Mouse (Mus musculus) forebrain, embryonic 14.5 days (tissue): ENCODE data around the gene Rnf41. TPM values are rescaled to one million over a fixed set of nuclear protein-coding genes. Genes with fewer than 3 reads are reported as not detected.
A peak's percentile ranks its signal among the peaks of the same experiment; 100 is the strongest.

Experiments used
- ATAC-seq: fragments of 200-750 bp; cut with Nextera tagmentation; 2 replicates; pipeline ENCODE4 v1.8.0; 2017; ENCODE audit warnings: mild to moderate bottlenecking, moderate library complexity
- DNase-seq: peaks from one replicate; pipeline ENCODE4 v3.0.0-alpha.2; 2015; ENCODE audit warnings: low spot score
- H3K27ac ChIP-seq: fragments of 300-500 bp; sonication (generic); 2 replicates; pipeline ENCODE4 v1.5.1; 2014; ENCODE audit warnings: low read depth, mild to moderate bottlenecking, control low read depth, low read length, moderate library complexity
- H3K27me3 ChIP-seq: fragments of 300-500 bp; sonication (generic); replicated peaks from 2 replicates; pipeline ENCODE4 v1.6.1; 2014; ENCODE audit warnings: low read length, control low read depth, mixed read lengths; ENCODE audit not compliant: control insufficient read depth, insufficient read depth
- H3K36me3 ChIP-seq: fragments of 300-500 bp; sonication (generic); 2 replicates; pipeline ENCODE4 v1.6.1; 2014; ENCODE audit warnings: low read length, control low read depth; ENCODE audit not compliant: control insufficient read depth, insufficient read depth
- H3K4me1 ChIP-seq: fragments of 300-500 bp; sonication (generic); 2 replicates; pipeline ENCODE4 v1.6.1; 2014; ENCODE audit warnings: antibody characterized with exemption, low read length, control low read depth; ENCODE audit not compliant: control insufficient read depth, insufficient read depth
- H3K4me2 ChIP-seq: fragments of 300-500 bp; sonication (generic); 2 replicates; pipeline ENCODE4 v1.6.1; 2014; ENCODE audit warnings: mild to moderate bottlenecking, control low read depth, low read length
- H3K4me3 ChIP-seq: fragments of 300-500 bp; sonication (generic); 2 replicates; pipeline ENCODE4 v1.5.1; 2014; ENCODE audit warnings: low read depth, low read length, control low read depth
- H3K9ac ChIP-seq: fragments of 300-500 bp; sonication (generic); 2 replicates; pipeline ENCODE4 v1.6.1; 2014; ENCODE audit warnings: mild to moderate bottlenecking, low read length, control low read depth, moderate library complexity
- H3K9me3 ChIP-seq: fragments of 300-500 bp; sonication (generic); replicated peaks from 2 replicates; pipeline ENCODE4 v1.6.1; 2016; ENCODE audit warnings: low read length, control low read depth, mixed read lengths; ENCODE audit not compliant: control insufficient read depth
- WGBS: fragments of 180-500 bp; shearing (Covaris S2); extraction: QIAGEN DNeasy Blood & Tissue Kit; methylation state at CpG from one replicate; pipeline ENCODE4 v1.1.7; 2014; 5-methylcytosine and 5-hydroxymethylcytosine counted together
- polyA plus RNA-seq: library from polyadenylated mRNA; unstranded; fragments of >200 nt; fragmentation: Nextera tagmentation; extraction: Ambion mirVana; gene quantifications from 2 replicates; pipeline ENCODE4 v1.2.1, GENCODE M21; 2014

The Rnf41 gene
- polyA plus RNA-seq: 94.2 and 107 TPM in 2 replicates

DNA sequence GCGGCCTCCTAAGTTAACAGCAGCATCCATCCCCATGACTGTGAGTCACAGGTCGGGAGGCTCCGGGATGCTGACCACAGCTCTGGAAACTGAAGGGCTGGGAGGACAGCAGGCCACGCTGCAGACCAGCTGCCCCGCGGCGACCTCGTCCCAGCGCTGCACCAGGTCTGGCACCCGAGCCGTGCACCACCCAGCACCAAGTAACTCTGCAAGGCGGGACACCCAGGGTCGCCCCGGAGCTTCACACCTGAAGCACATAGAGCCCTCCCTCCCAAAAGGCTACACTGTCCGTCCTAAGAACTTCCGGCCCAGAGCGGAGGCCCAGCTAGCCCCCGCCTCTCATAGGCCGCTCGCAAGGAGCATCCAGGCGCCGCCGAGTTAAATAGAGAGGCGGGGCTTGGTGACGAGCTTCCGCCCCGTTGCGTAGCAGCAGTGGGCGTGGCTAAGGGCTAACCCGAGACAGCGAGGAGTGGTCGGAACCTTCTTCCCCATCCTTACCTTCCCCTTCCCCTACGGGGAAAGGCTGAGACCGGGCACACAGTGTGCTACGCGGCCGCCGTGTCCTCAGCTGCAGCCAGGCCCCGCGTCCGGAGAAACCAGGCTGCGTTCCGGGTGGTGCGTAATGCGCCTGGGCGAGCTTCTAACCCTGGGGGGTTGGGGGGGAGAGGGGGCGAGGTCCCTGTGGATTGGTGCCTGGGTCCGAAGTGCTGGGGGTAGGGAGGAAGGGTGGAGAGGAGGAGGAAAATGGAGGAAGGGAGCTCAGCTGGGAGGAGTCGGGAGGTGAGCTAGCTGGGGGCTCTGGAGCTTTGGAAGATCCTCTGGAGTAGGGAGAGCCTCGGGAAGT is at the start of gene Rnf41, which contains the start of gene Nabp2:
TSS of gene Rnf41 (plus strand) at position 447 of the 844 bp plus-strand sequence.
TSS of gene Nabp2 (minus strand) at position 282 of the 844 bp plus-strand sequence.
- peaks cover 43% of the 10 kb centered on the region for H3K36me3 ChIP-seq
- H3K27me3 ChIP-seq: no peaks in the 10 kb centered on the region
- peak; percentile 88 for ATAC-seq
- peak within 1 kb of the TSS; percentile 84 for H3K9ac ChIP-seq
- no peaks in the 10 kb centered on the region for H3K9me3 ChIP-seq
- H3K27ac ChIP-seq: peak within 1 kb of the TSS; percentile 93
- peak within 1 kb of the TSS; percentile 79 for H3K4me3 ChIP-seq
- H3K4me1 ChIP-seq: peaks cover 27% of the 10 kb centered on the region
- DNase-seq: peak; percentile 99
- WGBS: under 1% methylated on average over 50 of the region's 50 CpGs
- peak within 1 kb of the TSS; percentile 85 for H3K4me2 ChIP-seq

DNA sequence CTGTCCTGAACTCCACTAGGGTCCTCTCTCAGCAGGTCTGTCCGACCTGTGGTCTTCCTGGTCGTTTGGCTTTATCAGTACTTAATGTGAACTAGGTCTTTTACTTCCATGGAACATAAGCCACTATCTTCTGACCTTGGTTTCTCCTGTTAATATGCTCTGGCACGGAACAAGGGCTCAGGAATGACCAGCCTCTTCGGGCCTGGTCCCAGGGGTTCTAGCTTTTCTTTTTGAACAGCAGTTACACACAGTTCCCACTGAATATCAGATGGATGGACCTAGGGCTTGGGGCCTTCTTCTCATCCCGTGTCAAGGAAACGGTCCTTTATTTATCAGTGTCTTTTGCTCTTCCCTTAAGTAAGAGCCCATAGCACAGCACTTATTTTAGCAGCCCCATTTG is 49.6 kb upstream of the Rnf41 start:
- H3K4me2 ChIP-seq: no peak overlapping the region
- peaks cover 80% of the 10 kb centered on the region for H3K36me3 ChIP-seq
- no peak overlapping the region for H3K27ac ChIP-seq
- no peaks in the 10 kb centered on the region for H3K4me1 ChIP-seq
- DNase-seq: no peak
- no peak for ATAC-seq
- no peak overlapping the region for H3K9ac ChIP-seq
- 94% methylated on average over 6 of the region's 6 CpGs for WGBS
- H3K9me3 ChIP-seq: no peaks in the 10 kb centered on the region
- H3K4me3 ChIP-seq: no peak overlapping the region
- H3K27me3 ChIP-seq: no peaks in the 10 kb centered on the region

DNA sequence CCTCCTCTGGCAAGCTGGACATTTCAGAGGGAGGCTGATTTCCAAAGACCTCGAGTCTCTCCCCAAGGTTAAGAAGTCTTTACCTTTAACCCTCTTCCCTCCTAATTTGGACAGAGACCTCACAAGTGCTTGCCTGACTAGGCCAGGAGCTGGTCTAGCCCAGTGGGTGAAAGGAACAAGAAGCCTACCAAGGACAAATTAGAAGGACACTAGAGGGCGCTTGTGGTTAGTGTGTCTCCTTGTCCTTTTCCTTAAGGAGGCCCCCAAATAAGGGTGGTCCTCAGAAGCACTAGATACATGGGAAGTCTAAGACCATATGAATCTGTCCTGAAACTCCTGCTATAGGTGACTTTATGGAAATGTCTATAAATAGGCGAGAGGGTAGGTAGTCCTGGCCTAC is 48.9 kb upstream of the Rnf41 start:
- ATAC-seq (peak; percentile 61), DNase-seq (peak; percentile 80)
- H3K9ac ChIP-seq: no peak overlapping the region
- peaks cover 2% of the 10 kb centered on the region; the same call in 1 of the 2 replicates for H3K4me1 ChIP-seq
- no peaks in the 10 kb centered on the region for H3K9me3 ChIP-seq
- no peak overlapping the region for H3K4me2 ChIP-seq
- no peak overlapping the region for H3K27ac ChIP-seq
- no peaks in the 10 kb centered on the region for H3K27me3 ChIP-seq
- 48% methylated on average over 3 of the region's 3 CpGs for WGBS
- peaks cover 73% of the 10 kb centered on the region for H3K36me3 ChIP-seq
- no peak overlapping the region for H3K4me3 ChIP-seq

DNA sequence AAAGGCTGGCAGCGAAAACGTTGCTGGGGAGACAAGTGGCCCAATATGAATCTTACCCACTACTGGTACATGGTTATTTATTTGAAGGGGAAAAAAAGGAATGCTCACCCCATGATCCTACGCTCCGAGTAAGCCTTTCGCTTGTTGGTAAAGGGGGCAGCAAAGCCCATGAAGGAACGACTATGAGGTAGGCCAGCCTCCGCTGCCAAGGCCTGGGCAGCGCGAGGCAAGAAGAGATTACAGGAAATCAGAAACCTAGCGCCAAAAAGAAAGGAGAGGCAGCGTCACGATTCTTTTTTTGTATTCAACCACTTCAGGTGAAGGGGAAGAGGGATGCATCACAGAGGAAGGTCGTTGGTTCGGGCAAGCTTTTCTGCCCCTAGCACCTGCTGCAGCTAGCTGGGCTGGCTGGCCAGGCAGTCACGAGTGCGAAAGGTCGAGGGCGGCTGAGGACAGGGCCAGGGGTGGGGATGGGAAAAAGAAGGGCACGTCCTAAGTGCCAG is 43.5 kb upstream of the Rnf41 start:
- Histone ChIP-seq H3K36me3 (peaks cover 23% of the 10 kb centered on the region), H3K27ac (peak overlapping the region; percentile 95), H3K27me3 (no peaks in the 10 kb centered on the region), H3K4me2 (peak overlapping the region; percentile 94), H3K4me3 (peak overlapping the region; percentile 64), H3K4me1 (peaks cover 8% of the 10 kb centered on the region; the same call in 1 of the 2 replicates), H3K9ac (peak overlapping the region; percentile 73), H3K9me3 (no peaks in the 10 kb centered on the region)
- 13% methylated on average over 19 of the region's 19 CpGs for WGBS
- DNase-seq: no peak
- no peak for ATAC-seq

DNA sequence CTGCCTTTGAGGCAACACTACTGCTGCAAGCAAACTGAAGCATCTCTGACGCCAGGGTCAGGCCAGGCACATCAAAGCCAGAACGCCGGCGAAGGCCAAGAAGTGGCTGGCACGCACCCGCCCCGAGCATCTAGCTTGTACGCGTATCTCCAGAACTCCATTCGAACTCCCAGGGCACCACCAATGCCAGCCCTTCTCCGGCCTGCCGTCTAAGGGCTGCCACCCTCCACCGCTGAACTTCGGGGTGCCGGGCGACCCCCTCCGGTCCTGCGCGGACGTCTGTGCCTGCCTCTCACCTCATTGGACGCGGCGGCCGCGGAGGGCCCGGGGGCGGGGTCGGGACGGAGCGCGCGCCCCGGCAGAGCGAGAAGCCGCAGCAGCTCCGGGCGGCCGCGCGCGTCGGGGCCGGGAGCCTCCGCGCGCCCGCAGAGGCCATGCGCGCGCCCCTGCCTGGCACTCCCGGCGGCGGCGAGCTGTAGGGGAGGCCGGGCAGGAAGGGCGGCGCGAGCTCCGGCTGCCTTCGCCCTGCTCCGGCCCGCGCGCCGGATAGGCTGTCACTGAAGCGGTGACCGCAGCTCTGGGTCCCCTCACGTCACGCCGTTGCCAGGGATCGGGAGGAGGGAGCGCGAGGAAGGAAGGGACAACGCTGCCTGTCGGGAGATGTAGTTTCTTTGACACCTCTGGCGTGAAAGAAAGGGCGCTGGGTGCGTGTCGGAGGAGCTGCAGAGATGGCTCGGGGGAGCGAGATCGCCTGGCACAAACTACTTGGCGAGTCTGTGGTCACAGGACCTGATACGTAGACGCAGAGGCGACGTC is 42.8 kb upstream of the Rnf41 start, which contains the start of gene Coq10a:
TSS of gene Coq10a (minus strand) at position 596 of the 816 bp plus-strand sequence.
- WGBS: under 1% methylated on average over 83 of the region's 87 CpGs
- H3K27ac ChIP-seq: peak within 1 kb of the TSS; percentile 95
- peak within 1 kb of the TSS; percentile 94 for H3K4me2 ChIP-seq
- H3K36me3 ChIP-seq: peaks cover 16% of the 10 kb centered on the region
- peak; percentile 95 for ATAC-seq
- no peaks in the 10 kb centered on the region for H3K9me3 ChIP-seq
- H3K9ac ChIP-seq: peak within 1 kb of the TSS; percentile 73
- peaks cover 8% of the 10 kb centered on the region; the same call in 1 of the 2 replicates for H3K4me1 ChIP-seq
- peak within 1 kb of the TSS; percentile 64 for H3K4me3 ChIP-seq
- DNase-seq: peak; percentile 96
- no peaks in the 10 kb centered on the region for H3K27me3 ChIP-seq

DNA sequence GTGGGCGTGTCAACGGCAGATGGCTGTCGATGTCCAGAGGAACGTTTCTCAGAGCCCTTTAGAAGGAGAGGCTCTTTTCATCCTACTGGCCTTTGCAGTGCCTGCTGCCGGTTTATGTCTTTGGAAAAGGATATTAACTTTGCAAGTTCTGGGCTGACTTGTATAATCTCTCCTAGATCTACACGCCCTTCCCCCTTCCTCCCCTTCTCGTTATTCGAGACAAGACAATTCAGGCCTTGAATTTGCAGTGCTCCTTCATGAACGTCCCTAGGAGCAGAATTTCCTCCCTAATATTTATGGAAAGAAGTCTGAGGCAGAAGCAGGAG is 42.3 kb upstream of the Rnf41 start:
- no peak for ATAC-seq
- no peaks in the 10 kb centered on the region for H3K9me3 ChIP-seq
- H3K36me3 ChIP-seq: peaks cover 12% of the 10 kb centered on the region
- H3K4me1 ChIP-seq: peaks cover 8% of the 10 kb centered on the region; the same call in 1 of the 2 replicates
- WGBS: 7% methylated on average over 9 of the region's 9 CpGs
- peak overlapping the region; percentile 94 for H3K4me2 ChIP-seq
- H3K4me3 ChIP-seq: peak overlapping the region; percentile 64
- peak overlapping the region; percentile 73 for H3K9ac ChIP-seq
- peak overlapping the region; percentile 95 for H3K27ac ChIP-seq
- no peaks in the 10 kb centered on the region for H3K27me3 ChIP-seq
- DNase-seq: no peak

DNA sequence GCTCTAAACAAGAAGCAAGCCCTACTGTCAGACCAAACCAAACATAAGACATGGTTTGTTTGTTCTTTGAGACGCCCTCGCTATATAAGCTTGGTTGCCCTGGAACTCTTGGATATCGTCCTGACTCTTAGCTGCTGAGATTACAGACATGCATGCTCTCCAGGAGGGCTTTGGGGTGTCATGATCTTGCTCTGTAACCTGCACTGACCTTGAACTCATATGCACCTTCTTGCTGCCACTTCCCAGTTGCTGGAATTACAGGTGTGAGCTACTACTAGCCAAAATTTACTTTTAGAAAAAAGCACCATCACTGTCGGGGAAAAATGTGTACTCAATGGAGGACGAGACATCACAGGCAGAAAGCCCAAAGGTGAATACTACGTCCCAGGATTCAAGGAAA is 41.9 kb upstream of the Rnf41 start:
- Histone ChIP-seq H3K9me3 (no peaks in the 10 kb centered on the region), H3K36me3 (peaks cover 10% of the 10 kb centered on the region), H3K4me3 (peak overlapping the region; percentile 64; the same call in 1 of the 2 replicates), H3K27ac (peak overlapping the region; percentile 95), H3K4me1 (peaks cover 8% of the 10 kb centered on the region; the same call in 1 of the 2 replicates), H3K4me2 (peak overlapping the region; percentile 94), H3K9ac (peak overlapping the region; percentile 73; the same call in 1 of the 2 replicates), H3K27me3 (no peaks in the 10 kb centered on the region)
- no peak for DNase-seq
- ATAC-seq: no peak
- 80% methylated on average over 6 of the region's 6 CpGs for WGBS

DNA sequence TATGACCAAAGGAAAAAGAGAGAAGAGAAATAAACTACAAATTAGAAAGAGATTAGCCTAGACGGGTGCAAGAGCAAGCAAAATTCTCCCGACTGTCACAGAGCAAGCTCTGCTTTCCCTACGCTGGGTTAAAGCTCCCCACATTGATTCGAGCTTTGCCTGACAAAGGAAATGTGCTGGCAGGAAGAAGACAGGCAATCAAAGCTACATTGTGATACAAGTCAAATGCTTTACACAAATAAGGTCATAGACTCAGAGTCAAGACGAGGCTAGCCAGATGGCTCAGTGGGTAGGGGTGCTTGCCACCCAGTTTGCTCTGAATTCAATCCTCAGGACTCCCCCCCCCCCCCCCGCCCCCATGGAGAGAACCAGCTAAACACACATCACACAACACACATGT is 41.4 kb upstream of the Rnf41 start:
- H3K4me1 ChIP-seq: peaks cover 8% of the 10 kb centered on the region; the same call in 1 of the 2 replicates
- H3K36me3 ChIP-seq: peaks cover 7% of the 10 kb centered on the region
- H3K27me3 ChIP-seq: no peaks in the 10 kb centered on the region
- ATAC-seq: no peak
- no peak overlapping the region for H3K27ac ChIP-seq
- 58% methylated on average over 5 of the region's 6 CpGs for WGBS
- H3K4me2 ChIP-seq: no peak overlapping the region
- H3K9ac ChIP-seq: no peak overlapping the region
- no peak overlapping the region for H3K4me3 ChIP-seq
- no peak for DNase-seq
- no peaks in the 10 kb centered on the region for H3K9me3 ChIP-seq
